Mouse (Mus musculus) thymus, postnatal 0 days (tissue): ENCODE measurements around the gene Cdt1. TPM values are rescaled to one million over a fixed set of nuclear protein-coding genes. Genes with fewer than 3 reads are reported as not detected.

ENCODE experiments used
- DNase-seq: peaks from one replicate; pipeline ENCODE4 v3.0.0-alpha.2; 2015; ENCODE audit warnings: low spot score
- polyA plus RNA-seq: library from polyadenylated mRNA; unstranded; fragments of >200 nt; fragmentation: Nextera tagmentation; extraction: Ambion mirVana; gene quantifications from 2 replicates; pipeline ENCODE4 v1.2.1, GENCODE M21; 2015

Cdt1 gene
- polyA plus RNA-seq, 1 experiment from 2014 or later, result 50.6 TPM

GRCm38 (mm10) chr8:122548891-122549439 lies 18.9 kb upstream of the Cdt1 start:
- DNase-seq, result no peak

GRCm38 (mm10) chr8:122550234-122550994 lies 17.4 kb upstream of the Cdt1 start:
- DNase-seq, result no peak

- DNase-seq, result no peak
Measured at GRCm38 (mm10) chr8:122550995-122551264, 16.9 kb upstream of the Cdt1 start.

- DNase-seq, result peak; percentile 94
Measured at GRCm38 (mm10) chr8:122551265-122552051, 16.4 kb upstream of the Cdt1 start, which contains the start of gene Piezo1. TSS of gene Piezo1 (minus strand) at chr8:122551329.

GRCm38 (mm10) chr8:122554786-122555185 lies 13.0 kb upstream of the Cdt1 start:
- no peak for DNase-seq

- DNase-seq, result peak; percentile 89
Measured at GRCm38 (mm10) chr8:122556030-122557009, 11.5 kb upstream of the Cdt1 start.

GRCm38 (mm10) chr8:122557248-122558038 lies 10.4 kb upstream of the Cdt1 start:
- DNase-seq, result peak; percentile 77

- DNase-seq, result no peak
Measured at GRCm38 (mm10) chr8:122558671-122559349, 9.0 kb upstream of the Cdt1 start.

- peak; percentile 63 for DNase-seq
Measured at GRCm38 (mm10) chr8:122561199-122561598, 6.6 kb upstream of the Cdt1 start.

GRCm38 (mm10) chr8:122564363-122565352 lies 3.2 kb upstream of the Cdt1 start:
- DNase-seq, result no peak

- DNase-seq, result no peak
Measured at GRCm38 (mm10) chr8:122566766-122567165, 1.0 kb upstream of the Cdt1 start.

- peak; percentile 75 for DNase-seq
Measured at GRCm38 (mm10) chr8:122568109-122568504, 292 bp downstream of the Cdt1 start.

- peak; percentile 25 for DNase-seq
Measured at GRCm38 (mm10) chr8:122568881-122569309, 1.1 kb downstream of the Cdt1 start.

GRCm38 (mm10) chr8:122569329-122569728 lies 1.5 kb downstream of the Cdt1 start:
- DNase-seq, result no peak

- no peak for DNase-seq
Measured at GRCm38 (mm10) chr8:122569996-122570395, 2.2 kb downstream of the Cdt1 start.

- DNase-seq, result no peak
Measured at GRCm38 (mm10) chr8:122571153-122571552, 3.3 kb downstream of the Cdt1 start.

- DNase-seq, result no peak
Measured at GRCm38 (mm10) chr8:122571750-122572267, 4.0 kb downstream of the Cdt1 start.

GRCm38 (mm10) chr8:122572751-122573150 lies 4.9 kb downstream of the Cdt1 start:
- DNase-seq, result no peak
